Mouse (Mus musculus) E14TG2a.4 (cell line): ENCODE data around the gene Nrd1.

Experiments used
- H3K27me3 ChIP-seq: 2 replicates; pipeline ENCODE4 v1.6.1; 2014; ENCODE audit warnings: low read length, control low read depth; ENCODE audit not compliant: insufficient read depth
- H3K36me3 ChIP-seq: 2 replicates; pipeline ENCODE4 v1.6.1; 2014; ENCODE audit warnings: low read length, control low read depth; ENCODE audit not compliant: insufficient read depth
- H3K4me1 ChIP-seq: replicated peaks from 2 replicates; pipeline ENCODE4 v1.6.1; 2014; ENCODE audit warnings: low read depth, low read length, control low read depth
- H3K4me3 ChIP-seq: replicated peaks from 2 replicates; pipeline ENCODE4 v1.5.1; 2014; ENCODE audit warnings: mild to moderate bottlenecking, low read length
- H3K9me3 ChIP-seq: 2 replicates; pipeline ENCODE4 v1.6.1; 2014; ENCODE audit warnings: low read length, control low read depth
- CTCF ChIP-seq: conservative IDR thresholded peaks from 2 replicates; pipeline ENCODE4 v1.5.1; 2014; ENCODE audit warnings: low read length
- NANOG ChIP-seq: IDR thresholded peaks from 2 replicates; pipeline ENCODE4 v1.6.1; 2014; ENCODE audit warnings: borderline replicate concordance, low read length, mixed read lengths
- POU5F1 ChIP-seq: IDR thresholded peaks from 2 replicates; pipeline ENCODE4 v1.6.1; 2014; ENCODE audit warnings: low read length, borderline replicate concordance

Gene Nrd1

GRCm38 (mm10) chr4:109042739-109043138 is 42.3 kb downstream of the Nrd1 start:
- Histone ChIP-seq H3K27me3 (no peaks in the 10 kb centered on the region), H3K4me3 (no peak overlapping the region), H3K4me1 (0 out of 2 replicates have a peak, but pooled peaks cover 3% of the 10 kb centered on the region), H3K36me3 (peaks cover 88% of the 10 kb centered on the region), H3K9me3 (no peaks in the 10 kb centered on the region)
- TF ChIP-seq POU5F1: no peak
- no peak for TF ChIP-seq CTCF
- TF ChIP-seq NANOG: no peak

- TF ChIP-seq CTCF: no peak
- no peak for TF ChIP-seq NANOG
- no peak for TF ChIP-seq POU5F1
- Histone ChIP-seq H3K36me3 (peaks cover 91% of the 10 kb centered on the region), H3K27me3 (no peaks in the 10 kb centered on the region), H3K9me3 (no peaks in the 10 kb centered on the region), H3K4me3 (no peak overlapping the region), H3K4me1 (0 out of 2 replicates have a peak, but pooled peaks cover 3% of the 10 kb centered on the region)
Observed at GRCm38 (mm10) chr4:109043294-109043693, 42.8 kb downstream of the Nrd1 start.

GRCm38 (mm10) chr4:109043756-109044155 is 43.3 kb downstream of the Nrd1 start:
- Histone ChIP-seq H3K4me1 (0 out of 2 replicates have a peak, but pooled peaks cover 3% of the 10 kb centered on the region), H3K4me3 (no peak overlapping the region), H3K27me3 (no peaks in the 10 kb centered on the region), H3K36me3 (peaks cover 90% of the 10 kb centered on the region), H3K9me3 (no peaks in the 10 kb centered on the region)
- TF ChIP-seq NANOG: no peak
- no peak for TF ChIP-seq POU5F1
- no peak for TF ChIP-seq CTCF

GRCm38 (mm10) chr4:109048258-109048657 is 47.8 kb downstream of the Nrd1 start:
- Histone ChIP-seq H3K36me3 (peaks cover 91% of the 10 kb centered on the region), H3K4me3 (no peak overlapping the region), H3K4me1 (0 out of 2 replicates have a peak, but pooled peaks cover 3% of the 10 kb centered on the region), H3K9me3 (no peaks in the 10 kb centered on the region), H3K27me3 (no peaks in the 10 kb centered on the region)
- TF ChIP-seq NANOG: no peak
- no peak for TF ChIP-seq CTCF
- TF ChIP-seq POU5F1: no peak

DNA sequence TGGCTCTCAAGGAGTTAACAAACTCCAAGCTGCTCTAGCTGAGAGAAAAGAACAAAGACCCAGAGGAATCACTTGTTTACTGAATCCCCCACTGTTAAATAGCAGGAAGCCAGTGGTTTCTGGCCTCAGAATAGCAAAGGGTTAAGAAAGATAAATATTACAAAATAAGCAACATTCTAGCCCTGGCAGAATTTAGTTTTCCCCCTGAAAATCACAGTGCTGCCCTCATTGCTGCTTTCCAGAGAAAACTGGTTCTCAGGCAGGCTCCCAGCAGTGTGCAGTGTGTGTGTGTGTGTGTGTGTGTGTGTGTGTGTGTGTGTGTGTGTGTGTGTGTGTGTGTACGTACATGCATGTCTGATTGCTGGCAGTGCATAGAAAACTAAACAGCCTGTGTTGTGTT is 51.8 kb downstream of the Nrd1 start:
- H3K9me3 ChIP-seq: no peaks in the 10 kb centered on the region
- H3K4me3 ChIP-seq: no peak overlapping the region
- TF ChIP-seq NANOG (no peak), POU5F1 (no peak), CTCF (no peak)
- H3K36me3 ChIP-seq: peaks cover 93% of the 10 kb centered on the region
- no peaks in the 10 kb centered on the region for H3K27me3 ChIP-seq
- peaks cover 7% of the 10 kb centered on the region; the same call in 1 of the 2 replicates for H3K4me1 ChIP-seq

- Histone ChIP-seq H3K36me3 (peaks cover 95% of the 10 kb centered on the region), H3K27me3 (no peaks in the 10 kb centered on the region), H3K9me3 (no peaks in the 10 kb centered on the region), H3K4me1 (peaks cover 13% of the 10 kb centered on the region; the same call in 1 of the 2 replicates), H3K4me3 (no peak overlapping the region)
- TF ChIP-seq NANOG (no peak), POU5F1 (no peak), CTCF (no peak)
Observed at GRCm38 (mm10) chr4:109054003-109054402, 53.5 kb downstream of the Nrd1 start.

DNA sequence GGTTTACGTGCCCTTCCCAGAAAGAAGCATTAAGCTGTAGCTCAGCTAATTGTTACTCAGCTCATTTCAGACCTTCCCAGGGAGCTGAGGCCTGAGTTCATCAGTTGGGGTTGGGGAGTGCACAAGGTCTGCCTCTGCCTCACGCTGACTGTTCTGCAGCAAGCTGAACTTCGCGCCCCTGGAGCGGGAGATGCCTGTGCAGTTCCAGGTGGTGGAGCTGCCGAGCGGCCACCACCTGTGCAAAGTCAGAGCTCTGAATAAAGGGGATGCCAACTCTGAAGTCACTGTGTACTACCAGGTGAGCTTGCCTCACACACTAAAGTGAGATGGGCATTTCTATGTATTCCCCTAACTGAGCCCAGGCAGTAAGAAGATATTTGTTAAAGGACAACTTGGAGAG is 55.9 kb downstream of the Nrd1 start:
- peaks cover 95% of the 10 kb centered on the region for H3K36me3 ChIP-seq
- no peak overlapping the region for H3K4me3 ChIP-seq
- TF ChIP-seq NANOG (no peak), CTCF (no peak), POU5F1 (no peak)
- peaks cover 13% of the 10 kb centered on the region; the same call in 1 of the 2 replicates for H3K4me1 ChIP-seq
- H3K27me3 ChIP-seq: no peaks in the 10 kb centered on the region
- no peaks in the 10 kb centered on the region for H3K9me3 ChIP-seq

DNA sequence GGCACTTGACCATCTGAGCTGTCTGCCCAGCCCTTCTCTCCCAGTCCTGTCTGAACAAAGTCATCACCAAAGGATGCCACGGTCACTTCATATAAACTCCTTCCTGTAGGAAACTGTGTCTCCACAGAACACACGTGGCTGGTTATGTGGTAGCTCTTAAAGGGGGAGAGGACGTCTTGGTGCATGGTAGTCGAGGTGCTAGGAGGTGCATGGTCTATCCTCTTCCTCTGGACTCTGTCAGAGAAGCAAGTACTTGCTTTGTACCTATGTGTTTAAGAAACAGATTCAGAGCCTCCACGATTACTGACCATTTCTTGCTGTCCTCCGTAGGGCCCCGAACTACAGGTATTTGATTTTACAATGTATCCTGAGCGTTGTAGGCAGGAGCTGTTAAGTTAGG is 57.2 kb downstream of the Nrd1 start:
- H3K36me3 ChIP-seq: peaks cover 95% of the 10 kb centered on the region
- no peak for TF ChIP-seq POU5F1
- TF ChIP-seq NANOG: no peak
- no peak overlapping the region for H3K4me3 ChIP-seq
- peaks cover 16% of the 10 kb centered on the region; the same call in 1 of the 2 replicates for H3K4me1 ChIP-seq
- no peaks in the 10 kb centered on the region for H3K9me3 ChIP-seq
- H3K27me3 ChIP-seq: no peaks in the 10 kb centered on the region

DNA sequence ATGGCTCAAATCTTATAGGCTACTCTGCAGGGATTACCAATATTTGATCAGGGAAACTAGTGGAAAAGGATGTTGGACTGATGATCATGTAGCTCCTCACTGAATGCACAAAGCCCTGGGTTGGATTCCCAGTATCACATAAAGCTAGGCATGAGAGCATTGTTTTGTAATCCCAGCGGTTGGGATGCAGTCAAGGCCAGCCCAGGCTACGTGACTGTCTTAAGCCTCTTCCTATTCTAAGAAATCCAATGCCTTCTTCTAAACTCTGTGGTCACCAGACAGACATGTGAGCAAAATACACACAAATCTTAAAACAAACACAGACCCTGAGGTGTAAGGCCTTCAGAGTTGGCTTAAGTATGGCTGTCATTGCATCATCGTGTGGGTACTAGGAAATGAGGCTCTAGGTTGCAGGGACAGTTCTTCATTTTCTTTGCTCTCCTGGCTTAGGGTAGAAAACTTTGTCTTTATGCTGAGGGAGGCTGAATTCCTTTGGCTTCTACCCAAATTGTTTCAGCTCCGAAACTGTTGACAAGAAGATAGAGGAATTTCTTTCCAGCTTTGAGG is 58.9 kb downstream of the Nrd1 start:
- TF ChIP-seq POU5F1: no peak
- no peak for TF ChIP-seq NANOG
- no peak for TF ChIP-seq CTCF
- no peaks in the 10 kb centered on the region for H3K27me3 ChIP-seq
- peaks cover 21% of the 10 kb centered on the region; the same call in 1 of the 2 replicates for H3K4me1 ChIP-seq
- H3K36me3 ChIP-seq: peaks cover 97% of the 10 kb centered on the region
- H3K9me3 ChIP-seq: no peaks in the 10 kb centered on the region
- no peak overlapping the region for H3K4me3 ChIP-seq
